Mouse (Mus musculus) ovary, adult 18-20 months (tissue): ENCODE measurements around the gene Dcps.

Experiments used
- DNase-seq: peaks from one replicate; pipeline ENCODE4 v3.0.0; 2022; ENCODE audit warnings: low spot score, mixed read lengths

Gene Dcps

GRCm38 (mm10) chr9:35108916-35109315 lies 66.9 kb downstream of the Dcps start:
- no peak for DNase-seq

DNA sequence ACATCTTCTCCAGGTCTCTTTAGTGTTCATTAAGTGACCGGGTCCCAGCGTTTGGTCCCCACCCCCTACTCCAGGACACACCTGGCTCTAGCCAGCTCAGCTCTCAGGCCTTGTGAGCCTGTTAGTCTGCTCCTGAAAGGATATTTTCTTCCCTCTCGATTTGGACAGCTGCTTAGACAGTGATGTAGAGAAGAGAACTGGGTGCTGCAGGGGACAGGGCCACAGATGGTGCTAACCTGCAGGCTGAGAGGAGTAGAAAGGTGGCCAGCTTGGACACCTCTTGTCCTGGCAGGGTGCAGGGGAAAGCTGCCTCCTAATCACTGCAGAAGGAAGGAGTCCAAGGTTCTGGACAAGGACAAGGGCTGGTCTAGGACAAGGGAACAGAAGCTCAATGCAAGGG lies 67.8 kb downstream of the Dcps start:
- DNase-seq, result no peak

DNA sequence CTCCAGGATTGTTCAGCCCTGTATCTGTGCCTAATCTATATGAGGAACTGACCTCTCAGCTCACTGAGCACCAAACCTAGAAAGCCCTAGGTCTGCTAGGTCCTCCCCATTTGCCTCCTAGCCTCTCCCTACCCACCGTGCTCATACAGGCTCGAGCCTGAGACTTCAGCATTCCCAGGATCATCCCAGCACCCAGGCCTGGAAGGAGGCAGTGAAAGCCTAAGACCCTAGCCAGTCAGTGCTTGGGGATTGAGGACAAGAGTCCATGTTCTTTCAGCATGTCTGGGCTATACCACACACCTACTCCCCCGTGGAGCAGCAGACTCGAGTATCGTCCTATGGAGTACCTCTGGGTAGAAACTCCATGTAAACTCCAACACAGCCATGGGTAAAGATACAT lies 68.5 kb downstream of the Dcps start:
- no peak for DNase-seq

DNA sequence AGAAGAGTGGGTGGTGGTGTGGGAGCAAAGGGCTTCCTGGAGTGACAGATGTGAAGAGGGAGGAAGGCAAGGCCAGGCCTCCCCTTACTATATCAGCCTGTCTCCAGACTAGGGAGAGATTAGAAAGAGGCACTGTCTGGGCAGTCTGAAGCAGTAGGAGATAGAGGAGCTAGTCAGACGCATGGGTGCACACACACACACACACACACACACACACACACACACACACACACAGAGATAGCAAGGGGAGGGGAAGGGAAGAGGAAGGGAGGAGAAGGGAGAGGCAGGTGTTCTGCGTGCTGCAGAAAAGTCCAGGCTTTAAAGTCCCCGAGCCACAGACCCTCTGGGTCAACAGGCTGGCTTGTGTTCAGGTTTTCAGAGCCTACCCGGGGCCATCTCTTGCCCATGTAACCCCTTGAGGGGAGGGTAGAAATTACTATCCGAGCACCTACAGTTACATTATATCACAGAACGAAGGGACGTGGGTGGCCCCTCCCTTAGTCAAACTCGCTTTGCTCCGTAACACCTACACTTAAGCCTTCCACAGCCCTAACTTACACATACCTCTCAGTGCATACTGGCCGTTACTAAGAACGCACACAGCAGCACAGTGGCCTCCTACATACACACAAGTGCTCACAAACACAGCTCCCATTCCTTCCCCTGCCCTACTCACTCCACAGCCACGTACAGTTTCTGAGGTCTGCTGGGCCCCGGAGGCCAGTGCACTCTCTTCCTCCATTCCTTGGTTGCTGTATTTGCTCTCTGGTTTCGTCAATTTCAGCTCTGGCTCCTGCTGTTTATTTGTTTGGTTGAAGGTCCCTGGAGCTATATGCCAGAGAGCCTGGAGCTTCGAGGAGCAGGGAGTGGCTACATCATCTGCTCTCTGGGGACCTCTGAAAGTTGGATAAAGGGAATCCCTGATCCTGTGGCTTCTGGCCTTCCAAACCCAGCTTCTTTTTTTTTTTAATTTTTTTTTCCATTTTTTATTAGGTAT lies 69.7 kb downstream of the Dcps start:
- no peak for DNase-seq

GRCm38 (mm10) chr9:35105438-35105837 lies 70.4 kb downstream of the Dcps start:
- DNase-seq, result no peak

DNA sequence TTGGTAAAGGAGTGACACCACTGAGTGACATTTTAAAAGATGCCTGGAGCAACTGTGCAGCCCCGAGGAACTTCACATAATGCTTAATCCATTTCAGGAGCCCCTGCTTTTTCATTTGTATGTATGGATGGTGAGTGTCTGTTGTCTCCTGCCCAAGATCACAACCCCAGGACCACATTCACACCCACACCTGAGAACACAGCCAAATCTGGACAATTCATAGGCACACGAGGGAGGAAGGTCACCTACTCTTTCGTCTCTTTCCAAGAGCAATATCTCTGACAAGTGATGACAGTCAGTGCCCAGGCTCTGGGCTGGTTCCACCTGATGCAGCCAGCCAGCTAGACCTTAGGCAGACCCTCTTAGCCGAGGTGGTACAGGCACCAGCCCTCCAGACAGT lies 71.2 kb downstream of the Dcps start:
- no peak for DNase-seq

- no peak for DNase-seq
These were observed 77.1 kb downstream of the Dcps start for GRCm38 (mm10) chr9:35098762-35099161.

DNA sequence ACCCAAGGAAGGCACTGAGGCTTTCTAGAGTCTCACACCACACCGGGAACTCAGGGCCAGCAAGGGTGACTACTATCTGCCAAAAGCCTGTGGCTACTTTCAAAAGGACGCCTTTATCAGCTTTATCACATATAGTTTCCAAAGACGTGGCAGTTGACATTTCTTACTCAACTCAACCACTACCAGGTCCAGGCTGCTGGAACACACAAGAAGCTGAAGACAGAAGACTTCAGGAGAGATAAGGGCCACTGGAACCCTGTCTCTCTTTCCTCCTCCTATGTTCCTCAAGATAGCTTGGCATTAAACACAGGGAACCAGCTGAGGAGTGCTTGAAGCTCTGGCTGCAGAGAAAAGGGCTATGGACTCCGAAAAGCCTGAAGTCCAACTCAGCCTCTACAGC lies 78.0 kb downstream of the Dcps start:
- no peak for DNase-seq

GRCm38 (mm10) chr9:35095726-35096125 lies 80.1 kb downstream of the Dcps start:
- no peak for DNase-seq

GRCm38 (mm10) chr9:35093350-35093749 lies 82.5 kb downstream of the Dcps start:
- no peak for DNase-seq

GRCm38 (mm10) chr9:35092904-35093303 lies 83.0 kb downstream of the Dcps start:
- no peak for DNase-seq
